Mouse (Mus musculus) neural tube, embryonic 11.5 days (tissue): Measurements from ENCODE around the gene Klk1b5. TPM values are rescaled to one million over a fixed set of nuclear protein-coding genes. Genes with fewer than 3 reads are reported as not detected.
"Not testable (repeated sequence)": the region's sequence is repeated elsewhere in the genome, so short reads cannot be mapped to it uniquely, and the experiment has no call there.

Experiments
- ATAC-seq: fragments of 200-750 bp; cut with Nextera tagmentation; 2 replicates; pipeline ENCODE4 v1.8.0; 2017; ENCODE audit warnings: moderate number of reproducible peaks, mild to moderate bottlenecking, moderate TSS enrichment, moderate library complexity; ENCODE audit not compliant: insufficient read depth, low FRiP score, low TSS enrichment
- DNase-seq: peaks from one replicate; pipeline ENCODE4 v3.0.0-alpha.2; 2015; ENCODE audit warnings: low spot score
- H3K27ac ChIP-seq: fragments of 300-500 bp; sonication (generic); 2 replicates; pipeline ENCODE4 v1.5.1; 2014; ENCODE audit warnings: low read depth, mild to moderate bottlenecking, low read length
- H3K27me3 ChIP-seq: fragments of 300-500 bp; sonication (generic); 2 replicates; pipeline ENCODE4 v1.6.1; 2014; ENCODE audit warnings: mild to moderate bottlenecking, low read length, mixed read lengths; ENCODE audit not compliant: control insufficient read depth, insufficient read depth
- H3K36me3 ChIP-seq: fragments of 300-500 bp; sonication (generic); 2 replicates; pipeline ENCODE4 v1.6.1; 2014; ENCODE audit warnings: mild to moderate bottlenecking, low read length, moderate library complexity, mixed read lengths; ENCODE audit not compliant: control insufficient read depth, insufficient read depth
- H3K4me1 ChIP-seq: fragments of 300-500 bp; sonication (generic); 2 replicates; pipeline ENCODE4 v1.6.1; 2014; ENCODE audit warnings: low read length, mixed read lengths; ENCODE audit not compliant: control insufficient read depth, insufficient read depth
- H3K4me2 ChIP-seq: fragments of 300-500 bp; sonication (generic); 2 replicates; pipeline ENCODE4 v1.6.1; 2014; ENCODE audit warnings: low read depth, mild to moderate bottlenecking, moderate library complexity
- H3K4me3 ChIP-seq: fragments of 300-500 bp; sonication (generic); 2 replicates; pipeline ENCODE4 v1.5.1; 2014; ENCODE audit warnings: low read depth, low read length
- H3K9ac ChIP-seq: fragments of 300-500 bp; sonication (generic); 2 replicates; pipeline ENCODE4 v1.6.1; 2014; ENCODE audit warnings: mild to moderate bottlenecking, low read length
- H3K9me3 ChIP-seq: fragments of 300-500 bp; sonication (generic); 2 replicates; pipeline ENCODE4 v1.6.1; 2016; ENCODE audit warnings: low read length; ENCODE audit not compliant: control insufficient read depth
- WGBS: fragments of 180-500 bp; shearing (Covaris S2); extraction: QIAGEN DNeasy Blood & Tissue Kit; methylation state at CpG from one replicate; pipeline ENCODE4 v1.1.7; 2014; 5-methylcytosine and 5-hydroxymethylcytosine counted together
- polyA plus RNA-seq: library from polyadenylated mRNA; unstranded; fragments of >200 nt; fragmentation: Nextera tagmentation; extraction: Ambion mirVana; gene quantifications from 2 replicates; pipeline ENCODE4 v1.2.1, GENCODE M21; 2014

Gene Klk1b5
- polyA plus RNA-seq, 1 experiment from 2014 or later = not detected

GRCm38 (mm10) chr7:44222335-44222734 lies 6.6 kb downstream of the Klk1b5 start:
- not testable (repeated sequence) for H3K27ac ChIP-seq, H3K9me3 ChIP-seq, H3K36me3 ChIP-seq, H3K9ac ChIP-seq, H3K27me3 ChIP-seq, H3K4me2 ChIP-seq, H3K4me1 ChIP-seq, DNase-seq, H3K4me3 ChIP-seq, ATAC-seq
- 82% methylated on average over 6 of the region's 6 CpGs for WGBS

- DNase-seq (no peak), ATAC-seq (no peak)
- Histone ChIP-seq H3K27ac (no peak within 1 kb of the TSS), H3K36me3 (no peaks in the 10 kb centered on the region), H3K27me3 (no peaks in the 10 kb centered on the region), H3K9me3 (no peaks in the 10 kb centered on the region), H3K4me1 (no peaks in the 10 kb centered on the region), H3K9ac (no peak within 1 kb of the TSS), H3K4me2 (no peak within 1 kb of the TSS), H3K4me3 (no peak within 1 kb of the TSS)
- WGBS = 50% methylated on average over 1 of the region's 1 CpGs
Measured at GRCm38 (mm10) chr7:44225076-44225475, 9.3 kb downstream of the Klk1b5 start, which contains the start of gene Klk1. Klk1 (plus strand) TSS chr7:44225360.

- DNase-seq = no peak
Measured at GRCm38 (mm10) chr7:44235909-44236308, 20.2 kb downstream of the Klk1b5 start, which contains the start of gene Gm36864. Gm36864 (plus strand) TSS chr7:44236177.

GRCm38 (mm10) chr7:44239913-44240312 lies 24.2 kb downstream of the Klk1b5 start:
- 55% methylated on average over 2 of the region's 2 CpGs for WGBS
- Histone ChIP-seq H3K27me3 (no peaks in the 10 kb centered on the region), H3K4me2 (no peak overlapping the region), H3K36me3 (no peaks in the 10 kb centered on the region), H3K4me3 (no peak overlapping the region), H3K9me3 (no peaks in the 10 kb centered on the region), H3K27ac (no peak overlapping the region), H3K4me1 (no peaks in the 10 kb centered on the region), H3K9ac (no peak overlapping the region)
- no peak for ATAC-seq
- no peak for DNase-seq

More at GRCm38 (mm10) chr7:44235909-44236308, 20.2 kb downstream of the Klk1b5 start, which contains the start of gene Gm36864:
- no peaks in the 10 kb centered on the region for H3K27me3 ChIP-seq
- 88% methylated on average over 3 of the region's 3 CpGs for WGBS
- H3K4me3 ChIP-seq = no peak within 1 kb of the TSS
- no peak within 1 kb of the TSS for H3K4me2 ChIP-seq
- no peak for ATAC-seq
- no peak within 1 kb of the TSS for H3K27ac ChIP-seq
- H3K9me3 ChIP-seq = no peaks in the 10 kb centered on the region
- H3K9ac ChIP-seq = no peak within 1 kb of the TSS
- no peaks in the 10 kb centered on the region for H3K4me1 ChIP-seq
- no peaks in the 10 kb centered on the region for H3K36me3 ChIP-seq

- no peak overlapping the region for H3K9ac ChIP-seq
- no peak overlapping the region for H3K4me2 ChIP-seq
- 58% methylated on average over 1 of the region's 1 CpGs for WGBS
- ATAC-seq = no peak
- H3K9me3 ChIP-seq = no peaks in the 10 kb centered on the region
- H3K27me3 ChIP-seq = no peaks in the 10 kb centered on the region
- H3K36me3 ChIP-seq = no peaks in the 10 kb centered on the region
- H3K4me1 ChIP-seq = peaks cover 3% of the 10 kb centered on the region
- DNase-seq = no peak
- no peak overlapping the region for H3K27ac ChIP-seq
- no peak overlapping the region for H3K4me3 ChIP-seq
Measured at GRCm38 (mm10) chr7:44240712-44241111, 25.0 kb downstream of the Klk1b5 start.

GRCm38 (mm10) chr7:44241163-44241562 lies 25.4 kb downstream of the Klk1b5 start:
- Histone ChIP-seq H3K4me2 (no peak overlapping the region), H3K36me3 (no peaks in the 10 kb centered on the region), H3K9ac (no peak overlapping the region), H3K4me1 (peaks cover 3% of the 10 kb centered on the region), H3K4me3 (no peak overlapping the region), H3K27ac (no peak overlapping the region), H3K27me3 (no peaks in the 10 kb centered on the region), H3K9me3 (no peaks in the 10 kb centered on the region)
- WGBS = 86% methylated on average over 2 of the region's 2 CpGs
- DNase-seq (no peak), ATAC-seq (no peak)

- Histone ChIP-seq H3K27ac (no peak overlapping the region), H3K36me3 (peaks cover 2% of the 10 kb centered on the region), H3K4me3 (no peak overlapping the region), H3K4me2 (no peak overlapping the region), H3K9ac (no peak overlapping the region), H3K27me3 (no peaks in the 10 kb centered on the region), H3K4me1 (peaks cover 10% of the 10 kb centered on the region), H3K9me3 (no peaks in the 10 kb centered on the region)
- 53% methylated on average over 1 of the region's 1 CpGs for WGBS
- ATAC-seq (no peak), DNase-seq (no peak)
Measured at GRCm38 (mm10) chr7:44244080-44244479, 28.3 kb downstream of the Klk1b5 start.

GRCm38 (mm10) chr7:44246055-44246983 lies 30.6 kb downstream of the Klk1b5 start, which contains the start of the genes 1700028J19Rik and 2410002F23Rik:
1700028J19Rik (minus strand) TSS chr7:44246695.
2410002F23Rik (plus strand) TSS chr7:44246722.
- under 1% methylated on average over 62 of the region's 62 CpGs for WGBS
- ATAC-seq = peak; percentile 81
- H3K9me3 ChIP-seq = no peaks in the 10 kb centered on the region

More at GRCm38 (mm10) chr7:44246055-44246983, 30.6 kb downstream of the Klk1b5 start, which contains the start of the genes 1700028J19Rik and 2410002F23Rik:
- DNase-seq = peak; percentile 93
- Histone ChIP-seq H3K27ac (peak within 1 kb of the TSS; percentile 84), H3K4me3 (peak within 1 kb of the TSS; percentile 90), H3K4me1 (peaks cover 10% of the 10 kb centered on the region), H3K27me3 (no peaks in the 10 kb centered on the region), H3K9ac (peak within 1 kb of the TSS; percentile 94), H3K4me2 (peak within 1 kb of the TSS; percentile 75), H3K36me3 (peaks cover 16% of the 10 kb centered on the region)
